Mouse (Mus musculus): Measurements from ENCODE around the gene Svbp. TPM values are rescaled to one million over a fixed set of nuclear protein-coding genes. Genes with fewer than 3 reads are reported as not detected.
A peak's percentile ranks its signal among the peaks of the same experiment; 100 is the strongest.

The Svbp gene
- polyA plus RNA-seq, 1 experiment from 2014 or later: 179 TPM

DNA sequence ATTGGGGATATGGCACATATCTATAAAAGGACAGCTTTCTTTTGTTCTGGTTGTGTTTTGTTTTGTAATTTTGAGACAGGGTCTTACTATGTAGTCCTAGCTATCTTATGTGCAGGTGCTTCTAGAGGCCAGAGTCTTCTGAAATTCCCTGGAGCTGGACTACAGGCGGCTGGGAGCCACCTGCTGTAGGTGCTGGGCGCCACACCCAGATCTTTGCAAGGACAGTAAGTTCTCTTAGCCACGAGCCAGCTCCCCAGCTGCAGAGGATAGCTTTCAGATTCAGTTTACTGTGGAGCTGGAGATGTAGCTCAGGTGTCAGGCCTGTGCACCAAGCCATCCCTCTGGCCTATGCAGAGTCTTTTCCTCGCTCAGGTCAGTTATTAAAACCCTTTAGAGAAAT lies 28.0 kb upstream of the Svbp start:
- 88% methylated on average over 4 of the region's 4 CpGs for WGBS
- H3K9me3 ChIP-seq (ENCODE audit: control insufficient read depth, low read length): no peaks in the 10 kb centered on the region

DNA sequence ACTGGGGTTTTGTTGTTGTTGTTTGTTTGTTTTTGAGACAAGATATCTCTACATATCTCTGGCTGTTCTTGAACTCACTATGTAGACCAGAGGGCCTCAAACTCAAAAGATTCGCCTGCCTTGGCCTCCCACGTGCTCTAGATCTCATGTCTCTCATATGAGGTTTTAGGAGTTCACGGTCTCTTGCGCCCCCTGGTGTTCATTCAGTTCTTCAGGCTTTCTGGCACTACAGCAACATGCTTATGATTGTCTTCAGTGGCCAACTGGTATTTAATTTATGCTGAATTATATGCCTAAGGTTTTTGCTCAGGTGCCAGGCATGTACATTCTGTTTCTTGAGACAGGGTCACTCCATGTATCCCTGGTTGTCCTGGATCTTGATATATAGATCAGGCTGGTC lies 27.4 kb upstream of the Svbp start:
- Histone ChIP-seq H3K4me2 (no peak overlapping the region), H3K27ac (ENCODE audit: low read depth, low read length) (no peak overlapping the region), H3K36me3 (ENCODE audit: control insufficient read depth, insufficient read depth, low read length) (peaks cover 10% of the 10 kb centered on the region), H3K4me1 (ENCODE audit: control insufficient read depth, insufficient read depth, low read length) (peaks cover under 1% of the 10 kb centered on the region; the same call in 1 of the 2 replicates), H3K9me3 (ENCODE audit: control insufficient read depth, low read length) (no peaks in the 10 kb centered on the region), H3K9ac (ENCODE audit: low read length) (no peak overlapping the region), H3K27me3 (ENCODE audit: control insufficient read depth, insufficient read depth, low read length) (no peaks in the 10 kb centered on the region), H3K4me3 (ENCODE audit: low read depth, low read length) (no peak overlapping the region)
- ATAC-seq (ENCODE audit: low FRiP score) (0 out of 2 replicates have a peak, but pooled peaks have one; percentile 51), DNase-seq (ENCODE audit: low spot score, missing footprints) (peak; percentile 97)
- WGBS: 9% methylated on average over 4 of the region's 4 CpGs

More for the DNA sequence above, 28.0 kb upstream of the Svbp start:
- no peak overlapping the region for H3K4me3 ChIP-seq (ENCODE audit: low read depth, low read length)
- H3K4me1 ChIP-seq (ENCODE audit: control insufficient read depth, insufficient read depth, low read length): no peaks in the 10 kb centered on the region; the same call in 1 of the 2 replicates
- DNase-seq (ENCODE audit: low spot score, missing footprints) (no peak), ATAC-seq (ENCODE audit: low FRiP score) (no peak)
- H3K27ac ChIP-seq (ENCODE audit: low read depth, low read length): no peak overlapping the region
- no peak overlapping the region for H3K4me2 ChIP-seq
- peaks cover 10% of the 10 kb centered on the region for H3K36me3 ChIP-seq (ENCODE audit: control insufficient read depth, insufficient read depth, low read length)
- no peaks in the 10 kb centered on the region for H3K27me3 ChIP-seq (ENCODE audit: control insufficient read depth, insufficient read depth, low read length)
- H3K9ac ChIP-seq (ENCODE audit: low read length): no peak overlapping the region

GRCm38 (mm10) chr4:119172919-119173650 lies 22.0 kb upstream of the Svbp start:
- WGBS: 47% methylated on average over 18 of the region's 18 CpGs
- no peak for ATAC-seq (ENCODE audit: low FRiP score)
- peak; percentile 87 for DNase-seq (ENCODE audit: low spot score, missing footprints)

GRCm38 (mm10) chr4:119173851-119174453 lies 21.2 kb upstream of the Svbp start, which contains the start of gene Zfp691:
Zfp691 (minus strand) TSS chr4:119174195.
- 0% methylated on average over 40 of the region's 40 CpGs for WGBS
- Histone ChIP-seq H3K27ac (ENCODE audit: low read depth, low read length) (no peak within 1 kb of the TSS), H3K36me3 (ENCODE audit: control insufficient read depth, insufficient read depth, low read length) (peaks cover 7% of the 10 kb centered on the region), H3K27me3 (ENCODE audit: control insufficient read depth, insufficient read depth, low read length) (no peaks in the 10 kb centered on the region), H3K4me3 (ENCODE audit: low read depth, low read length) (peak within 1 kb of the TSS; percentile 77), H3K4me1 (ENCODE audit: control insufficient read depth, insufficient read depth, low read length) (peaks cover 6% of the 10 kb centered on the region), H3K4me2 (peak within 1 kb of the TSS; percentile 49), H3K9me3 (ENCODE audit: control insufficient read depth, low read length) (no peaks in the 10 kb centered on the region), H3K9ac (ENCODE audit: low read length) (peak within 1 kb of the TSS; percentile 87)
- DNase-seq (ENCODE audit: low spot score, missing footprints) (peak; percentile 99), ATAC-seq (ENCODE audit: low FRiP score) (peak; percentile 100)

More at GRCm38 (mm10) chr4:119172919-119173650, 22.0 kb upstream of the Svbp start:
- Histone ChIP-seq H3K36me3 (ENCODE audit: control insufficient read depth, insufficient read depth, low read length) (peaks cover 10% of the 10 kb centered on the region), H3K4me1 (ENCODE audit: control insufficient read depth, insufficient read depth, low read length) (peaks cover 6% of the 10 kb centered on the region), H3K9ac (ENCODE audit: low read length) (peak overlapping the region; percentile 87), H3K9me3 (ENCODE audit: control insufficient read depth, low read length) (no peaks in the 10 kb centered on the region), H3K27me3 (ENCODE audit: control insufficient read depth, insufficient read depth, low read length) (no peaks in the 10 kb centered on the region), H3K4me3 (ENCODE audit: low read depth, low read length) (peak overlapping the region; percentile 77), H3K4me2 (peak overlapping the region; percentile 49), H3K27ac (ENCODE audit: low read depth, low read length) (no peak overlapping the region)

GRCm38 (mm10) chr4:119177702-119178101 lies 17.4 kb upstream of the Svbp start:
- Histone ChIP-seq H3K4me1 (ENCODE audit: control insufficient read depth, insufficient read depth, low read length) (peaks cover 5% of the 10 kb centered on the region), H3K4me3 (ENCODE audit: low read depth, low read length) (no peak overlapping the region), H3K4me2 (no peak overlapping the region), H3K9me3 (ENCODE audit: control insufficient read depth, low read length) (no peaks in the 10 kb centered on the region), H3K27me3 (ENCODE audit: control insufficient read depth, insufficient read depth, low read length) (no peaks in the 10 kb centered on the region), H3K36me3 (ENCODE audit: control insufficient read depth, insufficient read depth, low read length) (no peaks in the 10 kb centered on the region), H3K9ac (ENCODE audit: low read length) (no peak overlapping the region), H3K27ac (ENCODE audit: low read depth, low read length) (no peak overlapping the region)
- DNase-seq (ENCODE audit: low spot score, missing footprints) (no peak), ATAC-seq (ENCODE audit: low FRiP score) (no peak)
- 78% methylated on average over 5 of the region's 5 CpGs for WGBS

GRCm38 (mm10) chr4:119178331-119178730 lies 16.8 kb upstream of the Svbp start:
- no peaks in the 10 kb centered on the region for H3K4me1 ChIP-seq (ENCODE audit: control insufficient read depth, insufficient read depth, low read length)
- H3K9me3 ChIP-seq (ENCODE audit: control insufficient read depth, low read length): no peaks in the 10 kb centered on the region
- no peak overlapping the region for H3K9ac ChIP-seq (ENCODE audit: low read length)
- H3K36me3 ChIP-seq (ENCODE audit: control insufficient read depth, insufficient read depth, low read length): no peaks in the 10 kb centered on the region
- H3K27ac ChIP-seq (ENCODE audit: low read depth, low read length): no peak overlapping the region
- DNase-seq (ENCODE audit: low spot score, missing footprints): no peak
- no peak for ATAC-seq (ENCODE audit: low FRiP score)
- H3K4me3 ChIP-seq (ENCODE audit: low read depth, low read length): no peak overlapping the region
- H3K27me3 ChIP-seq (ENCODE audit: control insufficient read depth, insufficient read depth, low read length): no peaks in the 10 kb centered on the region
- 82% methylated on average over 18 of the region's 18 CpGs for WGBS
- no peak overlapping the region for H3K4me2 ChIP-seq

GRCm38 (mm10) chr4:119180133-119180707 lies 14.9 kb upstream of the Svbp start:
- ATAC-seq (ENCODE audit: low FRiP score) (no peak), DNase-seq (ENCODE audit: low spot score, missing footprints) (no peak)
- 55% methylated on average over 4 of the region's 4 CpGs for WGBS
- Histone ChIP-seq H3K27ac (ENCODE audit: low read depth, low read length) (no peak overlapping the region), H3K9ac (ENCODE audit: low read length) (no peak overlapping the region), H3K4me1 (ENCODE audit: control insufficient read depth, insufficient read depth, low read length) (no peaks in the 10 kb centered on the region), H3K4me3 (ENCODE audit: low read depth, low read length) (no peak overlapping the region), H3K36me3 (ENCODE audit: control insufficient read depth, insufficient read depth, low read length) (no peaks in the 10 kb centered on the region), H3K9me3 (ENCODE audit: control insufficient read depth, low read length) (no peaks in the 10 kb centered on the region), H3K27me3 (ENCODE audit: control insufficient read depth, insufficient read depth, low read length) (no peaks in the 10 kb centered on the region), H3K4me2 (no peak overlapping the region)

DNA sequence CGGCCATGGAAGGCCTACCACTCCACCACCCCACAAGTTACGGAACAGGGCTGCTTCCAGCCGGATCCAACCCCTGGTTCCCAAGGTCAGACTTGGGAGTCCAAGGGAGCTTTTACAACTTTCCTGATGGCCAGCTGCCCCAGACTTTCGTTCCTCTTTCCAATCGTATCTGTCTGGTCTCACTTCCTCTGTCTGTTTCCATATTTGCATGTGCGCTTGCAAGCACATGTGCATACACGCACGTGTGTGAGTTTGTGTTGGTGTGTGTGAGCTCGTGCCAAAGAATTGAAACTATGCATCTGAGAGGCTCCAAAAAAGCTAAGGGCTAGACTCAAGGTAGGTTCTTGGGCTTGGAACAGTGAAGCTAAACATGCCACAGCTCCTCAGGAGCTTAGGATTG lies 13.7 kb upstream of the Svbp start:
- Histone ChIP-seq H3K27me3 (ENCODE audit: control insufficient read depth, insufficient read depth, low read length) (no peaks in the 10 kb centered on the region), H3K9me3 (ENCODE audit: control insufficient read depth, low read length) (no peaks in the 10 kb centered on the region), H3K4me1 (ENCODE audit: control insufficient read depth, insufficient read depth, low read length) (no peaks in the 10 kb centered on the region), H3K36me3 (ENCODE audit: control insufficient read depth, insufficient read depth, low read length) (no peaks in the 10 kb centered on the region), H3K9ac (ENCODE audit: low read length) (no peak overlapping the region), H3K27ac (ENCODE audit: low read depth, low read length) (no peak overlapping the region), H3K4me3 (ENCODE audit: low read depth, low read length) (no peak overlapping the region), H3K4me2 (no peak overlapping the region)
- 89% methylated on average over 9 of the region's 9 CpGs for WGBS
- DNase-seq (ENCODE audit: low spot score, missing footprints) (no peak), ATAC-seq (ENCODE audit: low FRiP score) (no peak)

DNA sequence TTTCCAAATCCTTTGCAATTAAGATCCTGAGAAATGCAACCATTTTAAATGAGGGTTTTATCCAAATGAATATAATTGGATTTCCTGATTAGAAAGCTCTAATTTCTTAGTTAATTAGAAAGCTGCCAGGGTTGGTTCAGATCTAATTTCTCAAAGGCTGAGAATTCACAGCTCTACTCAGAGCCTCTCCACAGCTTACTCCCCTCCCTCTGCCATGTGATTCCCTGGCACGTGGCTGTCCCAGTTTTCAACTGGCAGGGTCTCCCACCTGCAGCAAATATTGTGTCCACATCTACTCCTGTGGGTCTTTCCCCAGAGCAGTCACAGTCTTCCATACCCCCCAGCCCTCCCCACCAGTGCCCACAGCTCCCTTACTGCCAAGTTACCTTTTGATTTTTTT lies 11.6 kb upstream of the Svbp start:
- no peak for ATAC-seq (ENCODE audit: low FRiP score)
- no peak overlapping the region for H3K4me3 ChIP-seq (ENCODE audit: low read depth, low read length)
- no peak overlapping the region for H3K4me2 ChIP-seq
- no peak overlapping the region for H3K9ac ChIP-seq (ENCODE audit: low read length)
- no peaks in the 10 kb centered on the region for H3K4me1 ChIP-seq (ENCODE audit: control insufficient read depth, insufficient read depth, low read length)
- H3K9me3 ChIP-seq (ENCODE audit: control insufficient read depth, low read length): no peaks in the 10 kb centered on the region
- H3K36me3 ChIP-seq (ENCODE audit: control insufficient read depth, insufficient read depth, low read length): no peaks in the 10 kb centered on the region
- DNase-seq (ENCODE audit: low spot score, missing footprints): no peak
- no peak overlapping the region for H3K27ac ChIP-seq (ENCODE audit: low read depth, low read length)
- 43% methylated on average over 1 of the region's 1 CpGs for WGBS
- no peaks in the 10 kb centered on the region for H3K27me3 ChIP-seq (ENCODE audit: control insufficient read depth, insufficient read depth, low read length)
